Mouse (Mus musculus): ENCODE data around the gene Zfyve28. TPM values are rescaled to one million over a fixed set of nuclear protein-coding genes. Genes with fewer than 3 reads are reported as not detected.

Zfyve28 gene
- polyA plus RNA-seq, 1 experiment from 2014 or later = 0.29 TPM

GRCm38 (mm10) chr5:34293363-34293762, 5.1 kb upstream of the Zfyve28 start:
- WGBS = 83% methylated on average over 6 of the region's 6 CpGs
- H3K9ac ChIP-seq (ENCODE audit: low read length) = no peak overlapping the region
- no peak for ATAC-seq (ENCODE audit: low FRiP score, low TSS enrichment)
- H3K4me2 ChIP-seq (replicated peaks; ENCODE audit: low read depth) = no peak overlapping the region
- H3K4me1 ChIP-seq (replicated peaks; ENCODE audit: control insufficient read depth, insufficient read depth) = no peaks in the 10 kb centered on the region
- H3K4me3 ChIP-seq (ENCODE audit: low read depth, low read length) = no peak overlapping the region
- TF ChIP-seq EP300 (optimal IDR thresholded peaks at IDR 0.05) = no peak
- peak; percentile 46 for TF ChIP-seq CTCF (IDR thresholded peaks at IDR 0.05; ENCODE audit: low read depth)
- H3K36me3 ChIP-seq (ENCODE audit: control insufficient read depth, insufficient read depth, low read length) = no peaks in the 10 kb centered on the region
- no peak overlapping the region for H3K27ac ChIP-seq (replicated peaks)
- H3K27me3 ChIP-seq (ENCODE audit: control insufficient read depth, insufficient read depth, low read length) = no peaks in the 10 kb centered on the region
- H3K9me3 ChIP-seq (ENCODE audit: control insufficient read depth, low read length) = no peaks in the 10 kb centered on the region
- DNase-seq (ENCODE audit: low spot score) = no peak

GRCm38 (mm10) chr5:34289286-34289685, 1.0 kb upstream of the Zfyve28 start:
- 58% methylated on average over 2 of the region's 2 CpGs for WGBS
- H3K27me3 ChIP-seq (ENCODE audit: control insufficient read depth, insufficient read depth, low read length) = peaks cover 4% of the 10 kb centered on the region
- H3K4me3 ChIP-seq (ENCODE audit: low read depth, low read length) = no peak overlapping the region
- DNase-seq (ENCODE audit: low spot score) = no peak
- H3K4me1 ChIP-seq (replicated peaks; ENCODE audit: control insufficient read depth, insufficient read depth) = 0 out of 2 replicates have a peak, but pooled peaks cover 4% of the 10 kb centered on the region
- no peak for TF ChIP-seq CTCF (IDR thresholded peaks at IDR 0.05; ENCODE audit: low read depth)
- no peak for TF ChIP-seq EP300 (optimal IDR thresholded peaks at IDR 0.05)
- H3K27ac ChIP-seq (replicated peaks) = no peak overlapping the region
- no peaks in the 10 kb centered on the region for H3K36me3 ChIP-seq (ENCODE audit: control insufficient read depth, insufficient read depth, low read length)
- no peak overlapping the region for H3K9ac ChIP-seq (ENCODE audit: low read length)
- no peaks in the 10 kb centered on the region for H3K9me3 ChIP-seq (ENCODE audit: control insufficient read depth, low read length)
- no peak for ATAC-seq (ENCODE audit: low FRiP score, low TSS enrichment)
- H3K4me2 ChIP-seq (replicated peaks; ENCODE audit: low read depth) = no peak overlapping the region

GRCm38 (mm10) chr5:34287838-34288145, 457 bp downstream of the Zfyve28 start:
- H3K27me3 ChIP-seq (ENCODE audit: control insufficient read depth, insufficient read depth, low read length) = peaks cover 4% of the 10 kb centered on the region
- H3K9ac ChIP-seq (ENCODE audit: low read length) = no peak overlapping the region
- peak overlapping the region; percentile 52 for H3K4me3 ChIP-seq (ENCODE audit: low read depth, low read length)
- 1% methylated on average over 18 of the region's 18 CpGs for WGBS
- no peaks in the 10 kb centered on the region for H3K9me3 ChIP-seq (ENCODE audit: control insufficient read depth, low read length)
- DNase-seq (ENCODE audit: low spot score) (peak; percentile 18), ATAC-seq (ENCODE audit: low FRiP score, low TSS enrichment) (no peak)
- TF ChIP-seq CTCF (IDR thresholded peaks at IDR 0.05; ENCODE audit: low read depth) (no peak), EP300 (optimal IDR thresholded peaks at IDR 0.05) (no peak)
- no peaks in the 10 kb centered on the region for H3K36me3 ChIP-seq (ENCODE audit: control insufficient read depth, insufficient read depth, low read length)
- 0 out of 2 replicates have a peak, but pooled peaks cover 4% of the 10 kb centered on the region for H3K4me1 ChIP-seq (replicated peaks; ENCODE audit: control insufficient read depth, insufficient read depth)
- H3K27ac ChIP-seq (replicated peaks) = no peak overlapping the region
- peak overlapping the region; percentile 80 for H3K4me2 ChIP-seq (replicated peaks; ENCODE audit: low read depth)

- no peak for TF ChIP-seq CTCF (IDR thresholded peaks at IDR 0.05; ENCODE audit: low read depth)
- no peak for TF ChIP-seq EP300 (optimal IDR thresholded peaks at IDR 0.05)
- peak overlapping the region; percentile 52 for H3K4me3 ChIP-seq (ENCODE audit: low read depth, low read length)
- no peak for DNase-seq (ENCODE audit: low spot score)
- H3K4me1 ChIP-seq (replicated peaks; ENCODE audit: control insufficient read depth, insufficient read depth) = 0 out of 2 replicates have a peak, but pooled peaks cover 4% of the 10 kb centered on the region
- H3K36me3 ChIP-seq (ENCODE audit: control insufficient read depth, insufficient read depth, low read length) = no peaks in the 10 kb centered on the region
- H3K27ac ChIP-seq (replicated peaks) = no peak overlapping the region
- WGBS = under 1% methylated on average over 54 of the region's 54 CpGs
- ATAC-seq (ENCODE audit: low FRiP score, low TSS enrichment) = no peak
- no peak overlapping the region for H3K9ac ChIP-seq (ENCODE audit: low read length)
- peaks cover 4% of the 10 kb centered on the region for H3K27me3 ChIP-seq (ENCODE audit: control insufficient read depth, insufficient read depth, low read length)
- H3K9me3 ChIP-seq (ENCODE audit: control insufficient read depth, low read length) = no peaks in the 10 kb centered on the region
- H3K4me2 ChIP-seq (replicated peaks; ENCODE audit: low read depth) = peak overlapping the region; percentile 80
Measured at GRCm38 (mm10) chr5:34287001-34287837, 1.0 kb downstream of the Zfyve28 start.

- H3K4me2 ChIP-seq (replicated peaks; ENCODE audit: low read depth) = peak overlapping the region; percentile 80
- ATAC-seq (ENCODE audit: low FRiP score, low TSS enrichment) = no peak
- H3K36me3 ChIP-seq (ENCODE audit: control insufficient read depth, insufficient read depth, low read length) = no peaks in the 10 kb centered on the region
- 5% methylated on average over 11 of the region's 11 CpGs for WGBS
- no peak for TF ChIP-seq CTCF (IDR thresholded peaks at IDR 0.05; ENCODE audit: low read depth)
- no peak for TF ChIP-seq EP300 (optimal IDR thresholded peaks at IDR 0.05)
- H3K27me3 ChIP-seq (ENCODE audit: control insufficient read depth, insufficient read depth, low read length) = peaks cover 4% of the 10 kb centered on the region
- H3K4me1 ChIP-seq (replicated peaks; ENCODE audit: control insufficient read depth, insufficient read depth) = 0 out of 2 replicates have a peak, but pooled peaks cover 4% of the 10 kb centered on the region
- peak; percentile 17 for DNase-seq (ENCODE audit: low spot score)
- H3K27ac ChIP-seq (replicated peaks) = no peak overlapping the region
- H3K9me3 ChIP-seq (ENCODE audit: control insufficient read depth, low read length) = no peaks in the 10 kb centered on the region
- peak overlapping the region; percentile 52; the same call in 1 of the 2 replicates for H3K4me3 ChIP-seq (ENCODE audit: low read depth, low read length)
- no peak overlapping the region for H3K9ac ChIP-seq (ENCODE audit: low read length)
Measured at GRCm38 (mm10) chr5:34286516-34286915, 1.7 kb downstream of the Zfyve28 start.

GRCm38 (mm10) chr5:34285285-34285684, 3.0 kb downstream of the Zfyve28 start:
- Histone ChIP-seq H3K36me3 (ENCODE audit: control insufficient read depth, insufficient read depth, low read length) (no peaks in the 10 kb centered on the region), H3K4me1 (replicated peaks; ENCODE audit: control insufficient read depth, insufficient read depth) (0 out of 2 replicates have a peak, but pooled peaks cover 4% of the 10 kb centered on the region), H3K27me3 (ENCODE audit: control insufficient read depth, insufficient read depth, low read length) (peaks cover 4% of the 10 kb centered on the region), H3K9ac (ENCODE audit: low read length) (no peak overlapping the region), H3K27ac (replicated peaks) (no peak overlapping the region), H3K9me3 (ENCODE audit: control insufficient read depth, low read length) (no peaks in the 10 kb centered on the region), H3K4me3 (ENCODE audit: low read depth, low read length) (no peak overlapping the region), H3K4me2 (replicated peaks; ENCODE audit: low read depth) (no peak overlapping the region)
- ATAC-seq (ENCODE audit: low FRiP score, low TSS enrichment) (no peak), DNase-seq (ENCODE audit: low spot score) (no peak)
- 83% methylated on average over 2 of the region's 2 CpGs for WGBS
- no peak for TF ChIP-seq EP300 (optimal IDR thresholded peaks at IDR 0.05)
- no peak for TF ChIP-seq CTCF (IDR thresholded peaks at IDR 0.05; ENCODE audit: low read depth)
